Mouse (Mus musculus) fibroblast of lung, adult 2 months (primary cell): ENCODE data around the gene Ggta1.

Experiments
- DNase-seq: peaks from one replicate; pipeline ENCODE4 v3.0.0-alpha.2; 2011; ENCODE audit warnings: low read depth

Gene Ggta1

GRCm38 (mm10) chr2:35440480-35440879 is 22.6 kb downstream of the Ggta1 start:
- peak; percentile 71 for DNase-seq

GRCm38 (mm10) chr2:35437796-35438195 is 25.2 kb downstream of the Ggta1 start:
- DNase-seq: peak; percentile 65

GRCm38 (mm10) chr2:35434576-35435123 is 28.4 kb downstream of the Ggta1 start:
- no peak for DNase-seq

- DNase-seq: no peak
Measured at GRCm38 (mm10) chr2:35433428-35433827, 29.6 kb downstream of the Ggta1 start.

- DNase-seq: no peak
Measured at GRCm38 (mm10) chr2:35432472-35432871, 30.6 kb downstream of the Ggta1 start.

- no peak for DNase-seq
Measured at GRCm38 (mm10) chr2:35432011-35432410, 31.0 kb downstream of the Ggta1 start.

GRCm38 (mm10) chr2:35430806-35431205 is 32.2 kb downstream of the Ggta1 start:
- DNase-seq: no peak

- DNase-seq: no peak
Measured at GRCm38 (mm10) chr2:35428615-35429300, 34.3 kb downstream of the Ggta1 start.

GRCm38 (mm10) chr2:35427559-35427958 is 35.5 kb downstream of the Ggta1 start:
- DNase-seq: no peak

GRCm38 (mm10) chr2:35423711-35424339 is 39.2 kb downstream of the Ggta1 start:
- no peak for DNase-seq

GRCm38 (mm10) chr2:35422384-35422783 is 40.6 kb downstream of the Ggta1 start:
- DNase-seq: no peak

- DNase-seq: no peak
Measured at GRCm38 (mm10) chr2:35420681-35421080, 42.4 kb downstream of the Ggta1 start.

GRCm38 (mm10) chr2:35419671-35420070 is 43.4 kb downstream of the Ggta1 start:
- DNase-seq: no peak

- DNase-seq: no peak
Measured at GRCm38 (mm10) chr2:35419243-35419642, 43.8 kb downstream of the Ggta1 start.

- no peak for DNase-seq
Measured at GRCm38 (mm10) chr2:35417231-35417630, 45.8 kb downstream of the Ggta1 start.

GRCm38 (mm10) chr2:35416473-35416872 is 46.6 kb downstream of the Ggta1 start:
- no peak for DNase-seq

GRCm38 (mm10) chr2:35412810-35413209 is 50.2 kb downstream of the Ggta1 start:
- DNase-seq: no peak

GRCm38 (mm10) chr2:35412246-35412645 is 50.8 kb downstream of the Ggta1 start:
- DNase-seq: no peak

- no peak for DNase-seq
Measured at GRCm38 (mm10) chr2:35411640-35412190, 51.3 kb downstream of the Ggta1 start.

GRCm38 (mm10) chr2:35409466-35409865 is 53.6 kb downstream of the Ggta1 start:
- DNase-seq: no peak

- no peak for DNase-seq
Measured at GRCm38 (mm10) chr2:35408409-35409110, 54.5 kb downstream of the Ggta1 start.

GRCm38 (mm10) chr2:35407878-35408277 is 55.2 kb downstream of the Ggta1 start:
- DNase-seq: no peak

GRCm38 (mm10) chr2:35407266-35407665 is 55.8 kb downstream of the Ggta1 start:
- DNase-seq: no peak
